Mouse (Mus musculus): ENCODE measurements around the gene Nrl. TPM values are rescaled to one million over a fixed set of nuclear protein-coding genes. Genes with fewer than 3 reads are reported as not detected.

Nrl gene
- total and polyA plus RNA-seq, 2 experiments = not detected

DNA sequence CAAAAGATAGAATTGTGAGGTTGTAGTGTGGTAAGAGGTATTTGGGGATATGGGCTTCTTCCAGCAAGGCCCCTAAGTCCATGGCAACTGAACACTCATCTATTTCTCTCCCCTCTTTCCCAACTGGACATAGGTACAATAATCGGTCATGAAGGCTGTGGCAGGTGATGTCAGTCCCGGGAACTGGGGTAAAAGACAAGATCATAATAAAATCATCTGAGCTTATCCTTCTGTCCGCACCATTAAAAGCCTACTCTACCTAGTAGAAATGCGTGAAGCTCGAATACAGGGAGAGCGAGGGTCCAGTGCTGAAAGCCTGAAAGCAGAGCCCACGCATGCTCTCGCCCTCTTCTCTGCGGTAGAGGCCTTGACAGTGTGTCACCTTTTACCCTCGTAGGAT, 45.2 kb downstream of the Nrl start:
- Histone ChIP-seq H3K4me1 (ENCODE audit: control insufficient read depth, insufficient read depth, low read length) (peaks cover 12% of the 10 kb centered on the region), H3K36me3 (ENCODE audit: control insufficient read depth, insufficient read depth, low read length) (peaks cover 20% of the 10 kb centered on the region), H3K27ac (replicated peaks; ENCODE audit: insufficient read depth, low read depth, low read length) (no peak overlapping the region), H3K27me3 (ENCODE audit: control insufficient read depth, insufficient read depth, low read length) (no peaks in the 10 kb centered on the region), H3K79me2 (ENCODE audit: control insufficient read depth, insufficient read depth, low read length) (peaks cover 5% of the 10 kb centered on the region; the same call in 1 of the 2 replicates), H3K9ac (ENCODE audit: low read depth, low read length) (peak overlapping the region; percentile 9; the same call in 1 of the 2 replicates), H3K4me3 (ENCODE audit: insufficient read depth, low read depth, low read length) (peak overlapping the region; percentile 6; the same call in 1 of the 2 replicates)
- DNase-seq (ENCODE audit: extremely low read depth, low read depth, low spot score) = no peak
- TF ChIP-seq POLR2A (IDR thresholded peaks at IDR 0.05; ENCODE audit: extremely low read depth, insufficient read depth, low read length) = no peak
- TF ChIP-seq CTCF (IDR thresholded peaks at IDR 0.05; ENCODE audit: low read depth, low read length) = no peak
- WGBS = 73% methylated on average over 10 of the region's 10 CpGs

GRCm38 (mm10) chr14:55478651-55479599, 45.9 kb downstream of the Nrl start, which contains the start of gene Dhrs4:
TSS of gene Dhrs4 (plus strand) at chr14:55478758.
- Histone ChIP-seq H3K9ac (ENCODE audit: low read depth, low read length) (peak within 1 kb of the TSS; percentile 59), H3K79me2 (ENCODE audit: control insufficient read depth, insufficient read depth, low read length) (peaks cover 5% of the 10 kb centered on the region; the same call in 1 of the 2 replicates), H3K27me3 (ENCODE audit: control insufficient read depth, insufficient read depth, low read length) (no peaks in the 10 kb centered on the region), H3K4me3 (ENCODE audit: insufficient read depth, low read depth, low read length) (peak within 1 kb of the TSS; percentile 61), H3K27ac (replicated peaks; ENCODE audit: insufficient read depth, low read depth, low read length) (peak within 1 kb of the TSS; percentile 92), H3K4me1 (ENCODE audit: control insufficient read depth, insufficient read depth, low read length) (peaks cover 12% of the 10 kb centered on the region), H3K36me3 (ENCODE audit: control insufficient read depth, insufficient read depth, low read length) (peaks cover 16% of the 10 kb centered on the region)
- peak; percentile 92 for DNase-seq (ENCODE audit: extremely low read depth, low read depth, low spot score)
- under 1% methylated on average over 38 of the region's 38 CpGs for whole genome bisulfite sequencing
- peak; percentile 83 for TF ChIP-seq POLR2A (IDR thresholded peaks at IDR 0.05; ENCODE audit: extremely low read depth, insufficient read depth, low read length)
- TF ChIP-seq CTCF (IDR thresholded peaks at IDR 0.05; ENCODE audit: low read depth, low read length) = peak; percentile 82

DNA sequence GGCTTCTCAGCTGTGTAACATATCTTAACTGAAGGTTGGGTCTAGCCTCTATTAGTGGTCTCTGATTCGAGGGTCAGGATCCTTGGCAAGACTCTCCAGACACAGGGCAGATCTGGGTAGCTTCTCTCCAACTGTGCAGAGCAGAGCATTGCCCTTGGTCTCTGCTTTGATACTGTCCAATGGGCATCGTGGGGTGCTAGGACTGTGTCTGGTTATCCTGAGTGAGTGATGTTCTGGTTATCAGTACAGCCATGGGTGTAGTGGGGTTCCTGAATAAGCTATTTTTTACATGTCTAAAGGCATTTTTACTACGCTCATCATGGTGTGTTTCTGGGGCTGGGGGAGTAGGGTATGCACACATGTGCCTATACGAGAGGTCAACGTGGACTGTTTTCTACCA, 47.0 kb downstream of the Nrl start:
- no peak overlapping the region for H3K4me3 ChIP-seq (ENCODE audit: insufficient read depth, low read depth, low read length)
- no peaks in the 10 kb centered on the region for H3K27me3 ChIP-seq (ENCODE audit: control insufficient read depth, insufficient read depth, low read length)
- H3K9ac ChIP-seq (ENCODE audit: low read depth, low read length) = no peak overlapping the region
- DNase-seq (ENCODE audit: extremely low read depth, low read depth, low spot score) = no peak
- 89% methylated on average over 5 of the region's 5 CpGs for WGBS
- H3K27ac ChIP-seq (replicated peaks; ENCODE audit: insufficient read depth, low read depth, low read length) = no peak overlapping the region
- H3K36me3 ChIP-seq (ENCODE audit: control insufficient read depth, insufficient read depth, low read length) = peaks cover 13% of the 10 kb centered on the region
- peaks cover 5% of the 10 kb centered on the region; the same call in 1 of the 2 replicates for H3K79me2 ChIP-seq (ENCODE audit: control insufficient read depth, insufficient read depth, low read length)
- H3K4me1 ChIP-seq (ENCODE audit: control insufficient read depth, insufficient read depth, low read length) = peaks cover 12% of the 10 kb centered on the region
- TF ChIP-seq CTCF (IDR thresholded peaks at IDR 0.05; ENCODE audit: low read depth, low read length) (no peak), POLR2A (IDR thresholded peaks at IDR 0.05; ENCODE audit: extremely low read depth, insufficient read depth, low read length) (no peak)

DNA sequence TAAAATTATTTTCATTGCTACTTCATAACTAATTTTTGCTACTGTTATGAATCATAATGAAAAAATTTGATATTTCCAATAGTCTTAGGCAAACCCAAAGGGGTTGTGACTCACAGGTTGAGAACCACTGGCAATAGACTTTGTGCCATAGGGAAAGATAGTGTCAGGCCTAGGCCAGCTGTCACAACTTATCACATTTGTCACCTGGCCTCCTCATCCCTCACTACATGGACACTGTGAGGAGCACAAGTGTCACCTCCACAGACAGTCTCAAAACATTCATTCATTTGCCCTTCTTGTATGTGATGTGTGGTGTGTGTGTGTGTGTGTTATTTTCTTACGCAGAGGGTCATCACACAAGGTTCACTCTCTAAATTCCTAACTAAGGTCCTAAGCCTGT, 47.4 kb downstream of the Nrl start:
- no peak overlapping the region for H3K27ac ChIP-seq (replicated peaks; ENCODE audit: insufficient read depth, low read depth, low read length)
- no peak for DNase-seq (ENCODE audit: extremely low read depth, low read depth, low spot score)
- peaks cover 5% of the 10 kb centered on the region; the same call in 1 of the 2 replicates for H3K79me2 ChIP-seq (ENCODE audit: control insufficient read depth, insufficient read depth, low read length)
- no peak overlapping the region for H3K4me3 ChIP-seq (ENCODE audit: insufficient read depth, low read depth, low read length)
- peaks cover 13% of the 10 kb centered on the region for H3K36me3 ChIP-seq (ENCODE audit: control insufficient read depth, insufficient read depth, low read length)
- TF ChIP-seq CTCF (IDR thresholded peaks at IDR 0.05; ENCODE audit: low read depth, low read length) (no peak), POLR2A (IDR thresholded peaks at IDR 0.05; ENCODE audit: extremely low read depth, insufficient read depth, low read length) (no peak)
- 97% methylated on average over 1 of the region's 1 CpGs for WGBS
- H3K27me3 ChIP-seq (ENCODE audit: control insufficient read depth, insufficient read depth, low read length) = no peaks in the 10 kb centered on the region
- H3K9ac ChIP-seq (ENCODE audit: low read depth, low read length) = no peak overlapping the region
- peaks cover 12% of the 10 kb centered on the region for H3K4me1 ChIP-seq (ENCODE audit: control insufficient read depth, insufficient read depth, low read length)

GRCm38 (mm10) chr14:55475654-55476053, 49.1 kb downstream of the Nrl start:
- Histone ChIP-seq H3K4me3 (ENCODE audit: insufficient read depth, low read depth, low read length) (no peak overlapping the region), H3K9ac (ENCODE audit: low read depth, low read length) (no peak overlapping the region), H3K4me1 (ENCODE audit: control insufficient read depth, insufficient read depth, low read length) (peaks cover 7% of the 10 kb centered on the region; the same call in 1 of the 2 replicates), H3K79me2 (ENCODE audit: control insufficient read depth, insufficient read depth, low read length) (peaks cover 5% of the 10 kb centered on the region; the same call in 1 of the 2 replicates), H3K27me3 (ENCODE audit: control insufficient read depth, insufficient read depth, low read length) (no peaks in the 10 kb centered on the region), H3K27ac (replicated peaks; ENCODE audit: insufficient read depth, low read depth, low read length) (no peak overlapping the region), H3K36me3 (ENCODE audit: control insufficient read depth, insufficient read depth, low read length) (peaks cover 5% of the 10 kb centered on the region)
- no peak for DNase-seq (ENCODE audit: extremely low read depth, low read depth, low spot score)
- WGBS = 66% methylated on average over 2 of the region's 2 CpGs
- no peak for TF ChIP-seq POLR2A (IDR thresholded peaks at IDR 0.05; ENCODE audit: extremely low read depth, insufficient read depth, low read length)

All from liver, adult 2 months (tissue).